Mouse (Mus musculus): ENCODE data around the gene Sgf29.

Gene Sgf29

GRCm38 (mm10) chr7:126649231-126650051, at the start of gene Sgf29:
Sgf29 (plus strand) TSS chr7:126649309.
- ATAC-seq (ENCODE audit: low TSS enrichment) = peak; percentile 99

- ATAC-seq (ENCODE audit: low TSS enrichment) = no peak
Measured at GRCm38 (mm10) chr7:126601896-126602295, 47.2 kb upstream of the Sgf29 start.

- ATAC-seq (ENCODE audit: low TSS enrichment) = no peak
Measured at GRCm38 (mm10) chr7:126602650-126603049, 46.5 kb upstream of the Sgf29 start.

- ATAC-seq (ENCODE audit: low TSS enrichment) = no peak
Measured at GRCm38 (mm10) chr7:126606611-126607010, 42.5 kb upstream of the Sgf29 start.

- no peak; the same call in 1 of the 2 replicates for ATAC-seq (ENCODE audit: low TSS enrichment)
Measured at GRCm38 (mm10) chr7:126607064-126607463, 42.0 kb upstream of the Sgf29 start.

GRCm38 (mm10) chr7:126607796-126608195, 41.3 kb upstream of the Sgf29 start:
- ATAC-seq (ENCODE audit: low TSS enrichment) = no peak

GRCm38 (mm10) chr7:126612736-126613135, 36.4 kb upstream of the Sgf29 start:
- ATAC-seq (ENCODE audit: low TSS enrichment) = no peak

- ATAC-seq (ENCODE audit: low TSS enrichment) = no peak
Measured at GRCm38 (mm10) chr7:126616707-126617106, 32.4 kb upstream of the Sgf29 start.

GRCm38 (mm10) chr7:126619559-126620275, 29.4 kb upstream of the Sgf29 start:
- no peak for ATAC-seq (ENCODE audit: low TSS enrichment)

- ATAC-seq (ENCODE audit: low TSS enrichment) = no peak
Measured at GRCm38 (mm10) chr7:126621452-126622359, 27.4 kb upstream of the Sgf29 start.

- no peak for ATAC-seq (ENCODE audit: low TSS enrichment)
Measured at GRCm38 (mm10) chr7:126623381-126623780, 25.7 kb upstream of the Sgf29 start.

- ATAC-seq (ENCODE audit: low TSS enrichment) = no peak
Measured at GRCm38 (mm10) chr7:126624774-126625173, 24.3 kb upstream of the Sgf29 start.

GRCm38 (mm10) chr7:126625369-126625768, 23.7 kb upstream of the Sgf29 start:
- peak; percentile 83 for ATAC-seq (ENCODE audit: low TSS enrichment)

GRCm38 (mm10) chr7:126625807-126626600, 23.1 kb upstream of the Sgf29 start:
- no peak for ATAC-seq (ENCODE audit: low TSS enrichment)

- no peak for ATAC-seq (ENCODE audit: low TSS enrichment)
Measured at GRCm38 (mm10) chr7:126628111-126628510, 21.0 kb upstream of the Sgf29 start.

- no peak for ATAC-seq (ENCODE audit: low TSS enrichment)
Measured at GRCm38 (mm10) chr7:126629915-126630314, 19.2 kb upstream of the Sgf29 start.

GRCm38 (mm10) chr7:126630824-126631518, 18.1 kb upstream of the Sgf29 start, which contains the start of gene Nupr1:
Nupr1 (minus strand) TSS chr7:126630861.
- no peak for ATAC-seq (ENCODE audit: low TSS enrichment)

GRCm38 (mm10) chr7:126632478-126632877, 16.6 kb upstream of the Sgf29 start:
- no peak for ATAC-seq (ENCODE audit: low TSS enrichment)

- no peak for ATAC-seq (ENCODE audit: low TSS enrichment)
Measured at GRCm38 (mm10) chr7:126635375-126635774, 13.7 kb upstream of the Sgf29 start.

GRCm38 (mm10) chr7:126636733-126637520, 12.2 kb upstream of the Sgf29 start:
- no peak for ATAC-seq (ENCODE audit: low TSS enrichment)
